Comparison of ENCODE assay signal across 19 mouse cellular contexts in the genomic region with DNA sequence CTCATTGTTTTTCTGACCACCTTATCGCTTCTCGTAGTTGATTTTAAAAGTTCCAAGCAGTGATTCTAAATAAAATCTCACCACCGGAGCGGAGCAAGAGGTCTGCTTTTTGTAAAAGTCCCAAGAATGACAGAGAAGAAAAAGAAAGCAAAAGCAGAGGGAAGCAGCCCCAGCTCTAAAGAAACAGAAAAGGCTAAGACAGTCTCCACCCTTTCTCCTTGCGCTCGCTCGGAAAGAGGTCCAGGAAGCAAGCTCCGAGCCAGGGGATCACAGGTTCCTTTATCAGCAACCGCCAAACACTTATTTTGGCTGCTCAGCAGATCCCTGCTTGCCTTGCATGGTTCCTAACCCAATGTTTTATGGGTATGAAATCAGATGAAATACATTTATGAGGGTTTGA.
DNase-seq lines count a peak whose midpoint lies in the region; ATAC-seq and TF ChIP-seq lines count a peak whose summit lies in the region.
"Had no signal": no experiment of that assay in that cellular context is flagged by ENCODE, and none has a peak within 500 bp of the region (broad histone marks: within the 10 kb centered on the region; RNA-seq: fewer than 3 reads in every experiment).

No protein-coding gene starts in this region.

- H3K36me3 ChIP-seq in embryonic facial prominence, embryonic 13.5 days = no peaks in the 10 kb centered on the region
- no peaks in the 10 kb centered on the region for H3K36me3 ChIP-seq in embryonic facial prominence, embryonic 10.5 days (replicated peaks)
- no peaks in the 10 kb centered on the region for H3K36me3 ChIP-seq in heart, adult 2 months (ENCODE audit: control insufficient read depth, insufficient read depth, low read length)
- H3K36me3 ChIP-seq in heart, embryonic 15.5 days = no peaks in the 10 kb centered on the region
- H3K36me3 ChIP-seq in intestine, postnatal 0 days (ENCODE audit: control insufficient read depth, insufficient read depth) = no peaks in the 10 kb centered on the region
- no peaks in the 10 kb centered on the region for H3K36me3 ChIP-seq in liver, embryonic 11.5 days (ENCODE audit: control insufficient read depth, insufficient read depth, low read length)
- H3K36me3 ChIP-seq in neural tube, embryonic 15.5 days = no peaks in the 10 kb centered on the region
- H3K36me3 ChIP-seq: G1E; liver, embryonic 12.5 days had no signal

- no peaks in the 10 kb centered on the region for H3K9me3 ChIP-seq in embryonic facial prominence, embryonic 13.5 days
- H3K9me3 ChIP-seq in embryonic facial prominence, embryonic 10.5 days = no peaks in the 10 kb centered on the region
- no peaks in the 10 kb centered on the region for H3K9me3 ChIP-seq in heart, embryonic 15.5 days (replicated peaks)
- H3K9me3 ChIP-seq in intestine, postnatal 0 days (ENCODE audit: control insufficient read depth) = no peaks in the 10 kb centered on the region
- no peaks in the 10 kb centered on the region for H3K9me3 ChIP-seq in liver, embryonic 11.5 days (ENCODE audit: control insufficient read depth, low read length)
- H3K9me3 ChIP-seq in neural tube, embryonic 15.5 days (replicated peaks) = no peaks in the 10 kb centered on the region
- H3K9me3 ChIP-seq: G1E; liver, embryonic 12.5 days had no signal

- no peak for TF ChIP-seq POLR2A in heart, adult 2 months (IDR thresholded peaks at IDR 0.05; ENCODE audit: insufficient read depth, low read depth, low read length)

- 0 out of 2 replicates have a peak overlapping the region, but pooled peaks have one; percentile 0 for H3K9ac ChIP-seq in embryonic facial prominence, embryonic 13.5 days
- no peak overlapping the region for H3K9ac ChIP-seq in heart, adult 2 months (ENCODE audit: low read depth, low read length)
- H3K9ac ChIP-seq in heart, embryonic 15.5 days = no peak overlapping the region
- no peak overlapping the region for H3K9ac ChIP-seq in intestine, postnatal 0 days (ENCODE audit: low read depth, low read length)
- H3K9ac ChIP-seq in liver, embryonic 11.5 days (ENCODE audit: low read depth, low read length) = no peak overlapping the region
- H3K9ac ChIP-seq in neural tube, embryonic 15.5 days (replicated peaks) = no peak overlapping the region
- H3K9ac ChIP-seq: forebrain, postnatal 0 days; liver, embryonic 12.5 days; lung, embryonic 14.5 days had no signal

- TF ChIP-seq CTCF in heart, adult 2 months (IDR thresholded peaks at IDR 0.05) = no peak
- no peak for TF ChIP-seq CTCF in intestine, postnatal 0 days (IDR thresholded peaks at IDR 0.05; ENCODE audit: low read depth)

- DNase-seq in embryonic facial prominence, embryonic 10.5 days (ENCODE audit: low spot score) = no peak
- peak; percentile 13 to 17 for DNase-seq in heart, adult 2 months
- DNase-seq in layer of hippocampus, postnatal 10 days (ENCODE audit: low spot score in 2 of 2) = no peak
- no peak for DNase-seq in liver, embryonic 11.5 days (ENCODE audit: low spot score)
- DNase-seq: cerebellum, postnatal 25 days; forebrain, postnatal 0 days; kidney, adult 9 months; kidney, postnatal 4 days; layer of hippocampus, postnatal 36 days; lung, embryonic 14.5 days; thymus, postnatal 25 days had no signal

- no peak overlapping the region for H3K4me3 ChIP-seq in embryonic facial prominence, embryonic 13.5 days
- no peak overlapping the region for H3K4me3 ChIP-seq in embryonic facial prominence, embryonic 10.5 days
- no peak overlapping the region for H3K4me3 ChIP-seq in heart, adult 2 months
- peak overlapping the region; percentile 7; the same call in 1 of the 2 replicates for H3K4me3 ChIP-seq in heart, embryonic 15.5 days
- peak overlapping the region; percentile 7; the same call in 1 of the 2 replicates for H3K4me3 ChIP-seq in intestine, postnatal 0 days (ENCODE audit: low read depth, low read length)
- no peak overlapping the region for H3K4me3 ChIP-seq in liver, embryonic 11.5 days (ENCODE audit: low read depth, low read length)
- no peak overlapping the region for H3K4me3 ChIP-seq in neural tube, embryonic 15.5 days (replicated peaks)
- H3K4me3 ChIP-seq: liver, embryonic 12.5 days had no signal

- intact Hi-C loops in heart, adult 2 months (cut with DNase I) = no loop called here

- peaks cover 2% of the 10 kb centered on the region; the same call in 1 of the 2 replicates for H3K4me1 ChIP-seq in embryonic facial prominence, embryonic 13.5 days
- H3K4me1 ChIP-seq in embryonic facial prominence, embryonic 10.5 days = no peaks in the 10 kb centered on the region
- no peaks in the 10 kb centered on the region; the same call in 1 of the 2 replicates for H3K4me1 ChIP-seq in heart, adult 2 months (ENCODE audit: control insufficient read depth, insufficient read depth, low read length)
- H3K4me1 ChIP-seq in heart, embryonic 15.5 days (replicated peaks) = no peaks in the 10 kb centered on the region
- H3K4me1 ChIP-seq in intestine, postnatal 0 days (replicated peaks; ENCODE audit: control insufficient read depth, insufficient read depth, low read length) = no peaks in the 10 kb centered on the region
- no peaks in the 10 kb centered on the region for H3K4me1 ChIP-seq in liver, embryonic 11.5 days (replicated peaks; ENCODE audit: control insufficient read depth, insufficient read depth, low read length)
- H3K4me1 ChIP-seq in neural tube, embryonic 15.5 days = no peaks in the 10 kb centered on the region
- H3K4me1 ChIP-seq: liver, embryonic 12.5 days had no signal

- H3K79me2 ChIP-seq in heart, adult 2 months (replicated peaks; ENCODE audit: control insufficient read depth, insufficient read depth, low read length) = no peaks in the 10 kb centered on the region

- 58% methylated on average over 9 of the region's 9 CpGs for WGBS in embryonic facial prominence, embryonic 13.5 days
- 77% methylated on average over 9 of the region's 9 CpGs for WGBS in embryonic facial prominence, embryonic 10.5 days
- WGBS in heart, adult 2 months = 27% methylated on average over 9 of the region's 9 CpGs
- 33% methylated on average over 9 of the region's 9 CpGs for WGBS in heart, embryonic 15.5 days
- WGBS in intestine, postnatal 0 days = 57% methylated on average over 9 of the region's 9 CpGs
- 58% methylated on average over 9 of the region's 9 CpGs for WGBS in liver, embryonic 11.5 days
- 89% methylated on average over 9 of the region's 9 CpGs for WGBS in neural tube, embryonic 15.5 days

- H3K4me2 ChIP-seq in embryonic facial prominence, embryonic 13.5 days = peak overlapping the region; percentile 50
- H3K4me2 ChIP-seq in heart, embryonic 15.5 days = peak overlapping the region; percentile 29
- peak overlapping the region; percentile 50 for H3K4me2 ChIP-seq in intestine, postnatal 0 days (replicated peaks; ENCODE audit: low read depth)
- no peak overlapping the region for H3K4me2 ChIP-seq in liver, embryonic 11.5 days
- no peak overlapping the region for H3K4me2 ChIP-seq in neural tube, embryonic 15.5 days
- H3K4me2 ChIP-seq: liver, embryonic 12.5 days; lung, embryonic 14.5 days had no signal

- TF ChIP-seq EP300 in heart, adult 2 months (IDR thresholded peaks at IDR 0.05; ENCODE audit: insufficient read depth, low read depth, low read length) = no peak

- no peaks in the 10 kb centered on the region for H3K27me3 ChIP-seq in embryonic facial prominence, embryonic 13.5 days
- no peaks in the 10 kb centered on the region for H3K27me3 ChIP-seq in embryonic facial prominence, embryonic 10.5 days (replicated peaks; ENCODE audit: low read depth, poor library complexity, severe bottlenecking)
- no peaks in the 10 kb centered on the region for H3K27me3 ChIP-seq in heart, adult 2 months (ENCODE audit: control insufficient read depth, insufficient read depth, low read length)
- no peaks in the 10 kb centered on the region for H3K27me3 ChIP-seq in heart, embryonic 15.5 days
- no peaks in the 10 kb centered on the region for H3K27me3 ChIP-seq in intestine, postnatal 0 days (replicated peaks; ENCODE audit: control insufficient read depth, insufficient read depth, low read length)
- H3K27me3 ChIP-seq in liver, embryonic 11.5 days (replicated peaks; ENCODE audit: control insufficient read depth, insufficient read depth, low read length) = no peaks in the 10 kb centered on the region
- no peaks in the 10 kb centered on the region for H3K27me3 ChIP-seq in neural tube, embryonic 15.5 days (replicated peaks)
- H3K27me3 ChIP-seq: liver, embryonic 12.5 days had no signal

- ATAC-seq in embryonic facial prominence, embryonic 13.5 days (ENCODE audit: insufficient number of reproducible peaks, insufficient read depth, low FRiP score, low TSS enrichment, low read depth) = no peak
- ATAC-seq in heart, embryonic 15.5 days (replicated peaks; ENCODE audit: insufficient number of reproducible peaks, insufficient read depth, low FRiP score, low read depth) = no peak
- no peak for ATAC-seq in intestine, postnatal 0 days
- ATAC-seq in liver, embryonic 11.5 days (replicated peaks; ENCODE audit: low FRiP score) = no peak
- no peak for ATAC-seq in neural tube, embryonic 15.5 days (ENCODE audit: low FRiP score)
- ATAC-seq: CD4-positive, CD25-positive, alpha-beta regulatory T cell, adult 4 months; forebrain, postnatal 0 days; hindbrain, postnatal 0 days; liver, embryonic 12.5 days had no signal

- H3K27ac ChIP-seq in embryonic facial prominence, embryonic 13.5 days = peak overlapping the region; percentile 76
- no peak overlapping the region for H3K27ac ChIP-seq in embryonic facial prominence, embryonic 10.5 days (replicated peaks)
- H3K27ac ChIP-seq in heart, adult 2 months = no peak overlapping the region; the same call in 1 of the 2 replicates
- no peak overlapping the region for H3K27ac ChIP-seq in heart, embryonic 15.5 days
- no peak overlapping the region for H3K27ac ChIP-seq in intestine, postnatal 0 days (ENCODE audit: low read depth, low read length)
- no peak overlapping the region for H3K27ac ChIP-seq in liver, embryonic 11.5 days (ENCODE audit: low read depth, low read length)
- no peak overlapping the region for H3K27ac ChIP-seq in neural tube, embryonic 15.5 days (replicated peaks)
- H3K27ac ChIP-seq: hindbrain, postnatal 0 days; liver, embryonic 12.5 days had no signal

Comparison
In these comparisons a context has a peak if more than half of its experiments do, and no peak if none do; other contexts are left out.
1. H3K4me3 ChIP-seq: peak in heart, embryonic 15.5 days (single experiment) and intestine, postnatal 0 days (single experiment); none in embryonic facial prominence, embryonic 13.5 days (single experiment), embryonic facial prominence, embryonic 10.5 days (single experiment), heart, adult 2 months (single experiment), liver, embryonic 11.5 days (single experiment) and neural tube, embryonic 15.5 days (single experiment).
2. H3K4me2 ChIP-seq: peak in embryonic facial prominence, embryonic 13.5 days (single experiment), heart, embryonic 15.5 days (single experiment) and intestine, postnatal 0 days (single experiment); none in liver, embryonic 11.5 days (single experiment) and neural tube, embryonic 15.5 days (single experiment).
3. DNase-seq: peak in heart, adult 2 months (2 of 2); none in embryonic facial prominence, embryonic 10.5 days (single experiment), layer of hippocampus, postnatal 10 days (0 of 2) and liver, embryonic 11.5 days (single experiment).